Mouse (Mus musculus) thymus, postnatal 0 days (tissue): ENCODE measurements around the gene Aldh16a1. TPM values are rescaled to one million over a fixed set of nuclear protein-coding genes. Genes with fewer than 3 reads are reported as not detected.

Experiments used
- DNase-seq: peaks from one replicate; pipeline ENCODE4 v3.0.0-alpha.2; 2015; ENCODE audit warnings: low spot score
- microRNA counts: library from miRNA; unstranded; fragments of <30 nt; microRNA quantifications from one replicate; lab custom pipeline; 2015
- microRNA-seq: library from miRNA; unstranded; fragments of <30 nt; microRNA quantifications from one replicate; pipeline ENCODE4, GENCODE M21; 2016; ENCODE audit warnings: borderline number of aligned reads
- polyA plus RNA-seq: library from polyadenylated mRNA; unstranded; fragments of >200 nt; fragmentation: Nextera tagmentation; extraction: Ambion mirVana; gene quantifications from 2 replicates; pipeline ENCODE4 v1.2.1, GENCODE M21; 2015

Aldh16a1 gene
- polyA plus RNA-seq, 1 experiment from 2014 or later = 41.6 TPM

DNA sequence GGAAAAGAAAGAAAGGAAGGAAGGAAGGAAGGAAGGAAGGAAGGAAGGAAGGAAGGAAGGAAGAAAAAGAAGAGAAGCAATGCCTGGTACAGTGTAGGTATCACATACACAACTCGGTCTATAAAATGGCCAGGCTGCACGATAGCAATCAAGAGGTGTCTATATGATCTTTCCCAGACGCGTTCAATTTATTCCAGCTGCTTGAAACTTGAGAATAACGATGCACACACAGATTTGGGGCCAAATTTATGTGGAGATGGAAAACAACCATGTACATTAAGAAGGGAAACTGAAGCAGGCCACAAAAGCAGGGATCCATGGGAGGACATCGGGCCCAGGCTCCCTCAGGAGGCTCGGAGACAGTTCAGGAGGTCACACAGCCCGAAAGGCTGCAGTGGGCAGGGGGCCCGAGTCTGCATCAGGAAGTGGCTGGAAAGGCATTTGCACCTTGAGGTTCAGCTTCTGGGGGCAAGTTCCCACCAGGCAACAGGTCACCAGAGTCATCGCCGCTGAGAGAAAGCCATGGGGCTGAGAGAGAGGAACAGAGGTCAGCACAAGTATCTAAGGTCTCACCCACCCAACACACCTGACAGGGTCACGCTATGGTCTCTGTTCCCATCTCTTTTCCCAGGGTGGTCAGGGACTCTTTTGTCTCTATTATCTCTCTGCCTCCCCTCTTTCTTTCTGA, 61.4 kb downstream of the Aldh16a1 start:
- no peak for DNase-seq

DNA sequence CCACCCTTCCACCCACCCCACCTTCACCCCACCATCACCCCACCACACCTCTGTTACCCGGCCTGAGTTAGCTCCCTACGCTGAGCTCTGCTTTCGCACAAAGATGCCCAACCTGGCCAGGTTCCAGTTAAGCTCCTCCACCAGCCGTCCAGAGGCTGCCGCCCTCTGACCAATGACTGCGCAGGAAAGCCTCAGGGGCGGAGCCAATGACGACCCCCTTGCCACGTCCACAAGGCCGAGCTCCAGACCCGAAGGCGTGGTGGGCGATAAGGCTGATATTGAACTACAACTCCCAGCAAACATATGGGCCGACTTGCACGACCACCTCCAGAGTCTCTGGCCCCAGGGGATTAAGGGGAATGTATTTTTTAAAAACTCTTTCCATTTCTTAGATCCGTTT, 62.3 kb downstream of the Aldh16a1 start, which contains the start of gene Rcn3:
Rcn3 (minus strand) TSS at position 174 of the 400 bp plus-strand sequence.
- no peak for DNase-seq

DNA sequence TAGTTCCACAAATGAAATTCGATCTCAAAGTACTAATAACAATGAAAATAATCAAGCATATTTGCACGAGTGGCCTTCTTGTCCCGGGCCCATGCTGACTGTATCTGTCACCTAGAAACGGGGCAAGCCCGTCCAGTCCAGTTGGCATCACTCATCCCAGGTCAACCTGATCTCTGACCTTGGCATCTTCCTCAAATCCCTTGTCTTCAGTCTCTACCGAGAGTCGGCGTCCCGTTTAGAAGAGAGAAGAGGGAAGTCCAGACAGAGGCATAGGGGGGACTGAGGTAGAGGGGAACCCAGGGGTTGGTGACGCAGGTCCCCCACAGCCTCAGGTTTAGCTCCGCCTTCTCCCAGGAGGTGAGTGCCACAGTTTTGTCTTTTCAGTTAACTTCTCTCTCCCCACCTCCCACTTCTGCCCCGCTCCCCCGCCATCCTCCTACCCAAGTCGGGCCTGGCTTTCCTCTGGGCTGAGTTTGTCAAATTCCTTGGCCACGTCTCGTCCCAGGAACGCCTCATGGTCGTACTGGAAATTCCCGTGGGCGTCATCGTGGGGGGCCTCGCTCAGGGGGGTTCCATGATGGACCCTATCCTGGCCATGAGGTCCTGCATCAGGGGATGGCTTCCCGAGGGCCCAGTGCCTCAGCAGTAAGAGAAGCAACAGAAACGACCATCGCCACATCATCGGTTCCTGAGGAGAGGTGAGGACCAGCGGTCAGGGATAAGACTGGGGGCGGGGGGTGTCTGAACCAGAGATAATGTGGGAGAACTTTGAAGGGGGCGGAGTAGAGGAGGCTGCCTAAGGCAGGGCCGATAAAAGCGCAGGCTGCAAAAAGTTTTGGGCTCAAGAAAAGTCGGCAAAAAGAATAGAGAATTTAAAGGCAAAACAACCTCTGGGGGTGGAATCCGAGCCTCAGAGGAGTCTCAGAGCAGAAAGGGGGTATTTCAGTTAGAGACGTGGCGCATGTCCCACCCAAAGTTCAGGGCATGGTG, 63.1 kb downstream of the Aldh16a1 start:
- no peak for DNase-seq

MicroRNAs within 50 kb of the gene (microRNA counts, 519-probe panel; counts per million panel counts)
- 8,513 counts per million, percentile 98 among the panel's probes with 10 or more counts for microRNA mmu-miR-150 (lab: Ali Mortazavi, UCI)

Small RNA genes lying within 50 kb of the gene (microRNA-seq; reads per million reads assigned to microRNA genes)
- gene Mir150 (2,109 reads per million, percentile 78 among the genes with 10 or more reads in this experiment), gene Mir5121 (91.1 reads per million, percentile 44 among the genes with 10 or more reads in this experiment), gene Mir7055 (not detected)

Other genes with a start within 250 kb of the Aldh16a1 start
- gene Ap2a1, start 225.1 kb downstream of the Aldh16a1 start, polyA plus RNA-seq = 34.5 and 37.5 TPM in 2 replicates
- gene Tsks, start 211.4 kb downstream of the Aldh16a1 start, polyA plus RNA-seq = 0.23 and 0.25 TPM in 2 replicates
- gene Cpt1c, start 179.7 kb downstream of the Aldh16a1 start, polyA plus RNA-seq = 1.2 and 2.0 TPM in 2 replicates
- gene Prmt1, start 168.0 kb downstream of the Aldh16a1 start, polyA plus RNA-seq = 364 and 365 TPM in 2 replicates
- 138 and 145 TPM in 2 replicates for gene Irf3, start 156.9 kb downstream of the Aldh16a1 start, polyA plus RNA-seq
- 66.6 and 68.8 TPM in 2 replicates for gene Bcl2l12, start 155.9 kb downstream of the Aldh16a1 start, polyA plus RNA-seq
- 19.6 and 20.1 TPM in 2 replicates for gene Scaf1, start 138.2 kb downstream of the Aldh16a1 start, polyA plus RNA-seq
- 35.8 and 37.0 TPM in 2 replicates for gene Rras, start 136.6 kb downstream of the Aldh16a1 start, polyA plus RNA-seq
- 7.6 and 9.0 TPM in 2 replicates for gene Prr12, start 101.7 kb downstream of the Aldh16a1 start, polyA plus RNA-seq
- gene Nosip, start 92.2 kb downstream of the Aldh16a1 start, polyA plus RNA-seq = 84.4 and 86.3 TPM in 2 replicates
- gene Prrg2, start 91.9 kb downstream of the Aldh16a1 start, polyA plus RNA-seq = 9.9 and 10.0 TPM in 2 replicates
- gene Rcn3, start 62.4 kb downstream of the Aldh16a1 start, polyA plus RNA-seq = 41.4 and 41.8 TPM in 2 replicates
- gene Fcgrt, start 50.7 kb downstream of the Aldh16a1 start, polyA plus RNA-seq = 42.6 and 47.6 TPM in 2 replicates
- 2,260 and 2,287 TPM in 2 replicates for gene Rps11, start 30.1 kb downstream of the Aldh16a1 start, polyA plus RNA-seq
- 2,581 and 2,590 TPM in 2 replicates for gene Rpl13a, start 25.8 kb downstream of the Aldh16a1 start, polyA plus RNA-seq
- 1.5 and 2.2 TPM in 2 replicates for gene Gm45713, start 18.4 kb downstream of the Aldh16a1 start, polyA plus RNA-seq
- 21.5 and 24.5 TPM in 2 replicates for gene Flt3l, start 18.2 kb downstream of the Aldh16a1 start, polyA plus RNA-seq
- 88.2 and 93.1 TPM in 2 replicates for gene Pih1d1, start 281 bp downstream of the Aldh16a1 start, polyA plus RNA-seq
- 0.06 TPM in 1 of 2 replicates, not detected in the other for gene Slc17a7, start 9.4 kb upstream of the Aldh16a1 start, polyA plus RNA-seq
- gene Gfy, start 25.0 kb upstream of the Aldh16a1 start, polyA plus RNA-seq = not detected in 2 replicates
- gene Pth2, start 26.4 kb upstream of the Aldh16a1 start, polyA plus RNA-seq = not detected in 2 replicates
- 0.20 and 0.37 TPM in 2 replicates for gene Ccdc155, start 50.3 kb upstream of the Aldh16a1 start, polyA plus RNA-seq
- gene Dkkl1, start 57.6 kb upstream of the Aldh16a1 start, polyA plus RNA-seq = 5.1 and 7.6 TPM in 2 replicates
- gene Tead2, start 61.2 kb upstream of the Aldh16a1 start, polyA plus RNA-seq = 4.8 and 5.1 TPM in 2 replicates
- gene Cd37, start 84.5 kb upstream of the Aldh16a1 start, polyA plus RNA-seq = 143 and 146 TPM in 2 replicates
- 0.17 TPM in 1 of 2 replicates, not detected in the other for gene Slc6a16, start 86.5 kb upstream of the Aldh16a1 start, polyA plus RNA-seq
- gene Slc6a21, start 122.9 kb upstream of the Aldh16a1 start, polyA plus RNA-seq = 0.08 TPM in 1 of 2 replicates, not detected in the other
- gene Trpm4, start 179.2 kb upstream of the Aldh16a1 start, polyA plus RNA-seq = 4.9 and 5.2 TPM in 2 replicates
- 0.08 and 0.09 TPM in 2 replicates for gene Hrc, start 180.7 kb upstream of the Aldh16a1 start, polyA plus RNA-seq
- gene Ppfia3, start 212.4 kb upstream of the Aldh16a1 start, polyA plus RNA-seq = 0.27 and 0.49 TPM in 2 replicates
- 0.49 and 0.79 TPM in 2 replicates for gene Lin7b, start 216.0 kb upstream of the Aldh16a1 start, polyA plus RNA-seq
- 198 and 222 TPM in 2 replicates for gene Snrnp70, start 241.2 kb upstream of the Aldh16a1 start, polyA plus RNA-seq